Mouse (Mus musculus): ENCODE measurements at regions not wholly inside any gene's neighbourhood (a gene's known extent, or its start where the extent isn't known, plus 50 kb on each side); places are given as distances from the start of the nearest gene placed in this dataset.

DNA sequence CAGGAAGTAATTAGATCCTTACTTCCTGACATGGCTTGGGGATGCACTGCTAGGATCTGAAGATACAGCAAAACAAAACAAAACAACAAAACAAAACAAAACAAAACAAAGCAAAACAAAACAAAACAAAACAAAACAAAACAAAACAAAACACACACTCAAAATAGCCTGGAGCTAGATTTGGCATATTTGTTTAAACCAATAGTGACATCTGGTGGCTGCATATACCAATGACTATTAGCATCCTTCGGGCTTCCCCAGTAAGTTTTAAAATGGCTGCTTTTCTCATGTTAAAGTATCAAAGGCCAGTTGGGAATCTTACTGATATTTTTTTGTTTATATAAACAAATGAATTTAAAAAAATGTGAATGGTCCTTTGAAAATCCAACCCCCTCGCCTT lies 52.9 kb upstream of the Ica1 start:
- DNase-seq: peak; percentile 7

DNA sequence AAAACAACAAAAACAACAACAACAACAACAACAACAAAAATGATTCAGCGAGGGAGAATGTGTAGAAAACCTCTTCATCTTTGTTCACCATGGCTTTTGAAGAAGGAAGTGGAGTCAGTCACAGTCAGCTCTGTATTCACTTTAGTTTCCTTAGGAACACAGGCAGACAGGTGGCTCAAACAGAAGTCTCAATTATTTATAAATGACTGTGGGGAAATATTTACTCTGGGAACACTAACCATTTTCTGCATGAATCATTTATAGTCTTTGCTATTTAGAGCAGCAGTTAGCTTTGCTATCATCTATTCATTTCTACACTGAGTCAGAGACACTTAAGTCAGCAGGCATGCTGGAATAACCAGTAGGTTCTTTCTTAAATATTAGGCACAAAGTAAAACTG lies 54.6 kb upstream of the Ica1 start:
- DNase-seq: no peak

DNA sequence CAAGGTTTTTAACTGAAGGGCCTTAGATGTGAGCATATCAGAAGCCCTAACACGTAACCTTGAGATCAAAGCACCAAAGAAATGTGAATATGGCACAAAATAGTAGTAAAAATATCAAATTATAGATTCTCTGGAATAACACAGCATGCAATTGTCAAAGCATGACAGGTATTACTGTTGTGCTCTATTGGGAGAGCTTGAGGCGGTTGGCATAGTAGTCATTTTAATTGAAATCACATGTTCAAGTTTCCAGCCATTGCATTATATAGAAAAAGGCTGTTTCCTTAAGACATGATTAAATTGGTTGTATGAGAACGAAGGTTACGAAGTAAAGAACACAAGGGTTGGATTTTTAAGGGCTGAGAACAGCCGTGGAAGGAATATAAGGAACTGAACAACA lies 75.4 kb upstream of the Ica1 start:
- no peak for DNase-seq

DNA sequence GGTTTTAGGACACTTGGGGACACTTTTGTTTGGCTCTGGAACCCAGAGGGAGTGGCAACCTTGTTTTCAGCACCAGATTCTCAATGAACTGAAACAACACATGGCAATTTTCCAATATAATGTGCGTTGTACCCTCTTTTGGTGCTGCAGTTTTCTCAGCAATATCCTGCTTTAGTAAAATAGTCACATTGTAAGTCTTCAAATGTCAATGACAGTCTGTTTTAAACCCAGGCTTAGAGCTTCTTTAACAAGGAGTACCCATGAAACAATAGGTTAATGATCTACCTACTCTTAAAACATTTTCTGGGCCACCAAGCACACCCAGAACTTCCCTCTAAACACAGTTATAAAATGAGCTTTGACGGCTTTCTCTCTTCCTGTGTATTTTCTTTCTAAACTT lies 82.3 kb upstream of the Ica1 start:
- DNase-seq: no peak

DNA sequence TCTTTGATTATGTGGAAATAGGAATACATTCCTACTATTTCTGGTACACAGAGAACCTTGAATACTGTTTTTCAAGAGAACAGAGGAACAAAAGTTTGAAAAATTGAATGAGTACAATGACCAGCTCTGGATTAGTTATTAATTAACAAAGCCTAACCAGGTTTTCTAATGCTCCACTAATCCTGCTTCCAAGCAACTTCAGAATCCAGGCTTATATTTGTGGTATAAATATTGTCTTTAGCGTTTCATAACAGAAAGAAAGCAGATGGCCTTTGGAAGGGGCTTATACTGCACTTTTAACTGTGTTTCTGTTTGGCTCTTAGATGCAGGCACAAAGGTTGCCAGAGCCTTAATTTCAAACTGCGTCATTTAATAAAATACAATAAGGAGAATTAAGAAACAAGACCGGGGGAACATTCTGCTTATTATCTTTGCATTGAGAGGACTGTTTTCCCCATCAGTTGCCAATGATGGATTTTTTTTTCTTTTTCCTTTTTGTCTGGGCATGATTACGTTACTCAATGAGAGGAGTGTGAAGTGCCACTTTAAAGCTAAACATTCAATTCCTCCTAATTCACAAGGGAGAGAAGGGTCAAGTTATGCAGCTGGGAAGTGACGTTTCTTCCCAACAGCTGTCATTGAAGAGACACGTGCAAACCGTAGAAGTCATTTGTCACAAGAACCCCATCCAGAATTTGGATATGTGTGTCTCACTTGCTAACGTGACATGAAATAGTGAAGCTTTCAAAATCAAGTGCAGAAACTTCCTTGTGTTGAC lies 84.2 kb upstream of the Nxph1 start:
- no peak for DNase-seq

DNA sequence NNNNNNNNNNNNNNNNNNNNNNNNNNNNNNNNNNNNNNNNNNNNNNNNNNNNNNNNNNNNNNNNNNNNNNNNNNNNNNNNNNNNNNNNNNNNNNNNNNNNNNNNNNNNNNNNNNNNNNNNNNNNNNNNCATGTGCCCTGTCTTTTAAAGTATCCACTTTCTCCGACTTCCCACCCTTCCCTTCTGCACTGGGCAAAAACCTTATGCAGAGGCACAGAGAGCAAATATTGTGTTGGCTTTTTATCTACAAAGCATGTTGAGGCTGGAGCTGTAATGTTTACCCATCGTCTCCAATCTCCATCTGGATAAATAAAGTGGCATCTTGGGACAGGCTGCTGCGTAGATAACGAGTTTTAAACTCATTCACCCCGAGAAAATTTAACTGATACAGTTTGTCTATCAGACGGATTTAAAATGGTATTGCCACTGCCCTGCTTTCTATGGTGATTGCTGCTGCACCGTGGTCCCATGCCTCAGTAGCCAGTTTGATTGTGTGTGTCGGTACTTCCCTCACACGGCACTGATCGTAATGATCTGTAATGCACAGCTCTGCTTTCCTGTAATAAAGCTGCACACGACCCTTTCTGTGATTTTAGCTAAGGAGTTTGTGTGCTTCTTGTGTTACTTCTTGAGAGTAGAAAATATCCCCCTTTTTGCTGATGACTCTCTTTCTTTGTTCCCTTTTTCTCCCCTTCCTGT lies 70.7 kb upstream of the Nxph1 start:
- DNase-seq: no peak

DNA sequence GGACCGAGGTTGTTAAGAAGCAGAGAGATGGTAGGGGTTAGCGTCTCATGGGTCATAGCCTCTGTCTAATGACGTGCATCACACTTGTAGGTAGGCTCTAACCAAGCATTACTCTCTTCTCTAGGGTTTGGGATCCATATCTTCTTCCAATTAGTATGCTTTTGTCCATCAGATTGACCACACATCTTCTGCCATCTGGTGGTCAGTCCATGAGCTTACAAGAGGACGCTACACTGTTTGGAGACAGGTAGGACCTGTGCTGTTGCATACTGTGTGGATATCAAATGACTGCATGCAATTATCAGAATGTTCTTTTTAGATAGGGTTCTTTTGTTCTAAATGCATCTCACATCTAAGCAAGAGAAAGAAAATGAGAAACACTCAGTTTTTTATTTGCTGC lies 54.6 kb upstream of the Nxph1 start:
- no peak for DNase-seq

DNA sequence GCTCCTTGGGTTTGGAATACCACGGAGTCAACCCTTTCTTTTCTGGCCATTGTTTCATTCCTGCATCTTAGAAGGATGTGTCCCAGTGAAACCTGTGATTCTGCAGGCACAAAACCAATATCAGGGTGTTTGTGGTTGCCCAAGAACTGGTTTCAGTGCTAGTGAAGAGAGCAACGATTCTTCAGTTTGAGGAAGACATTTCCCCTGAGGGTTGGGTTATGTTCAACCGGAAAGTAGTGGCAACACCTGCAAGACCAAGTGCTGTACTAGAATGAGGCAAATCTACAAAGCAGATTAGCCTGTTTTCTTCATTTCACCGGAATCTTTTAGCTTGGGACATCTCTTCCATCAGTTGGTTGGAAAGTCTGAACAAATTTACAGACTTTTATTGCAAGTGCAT lies 52.1 kb upstream of the Nxph1 start:
- no peak for DNase-seq

DNA sequence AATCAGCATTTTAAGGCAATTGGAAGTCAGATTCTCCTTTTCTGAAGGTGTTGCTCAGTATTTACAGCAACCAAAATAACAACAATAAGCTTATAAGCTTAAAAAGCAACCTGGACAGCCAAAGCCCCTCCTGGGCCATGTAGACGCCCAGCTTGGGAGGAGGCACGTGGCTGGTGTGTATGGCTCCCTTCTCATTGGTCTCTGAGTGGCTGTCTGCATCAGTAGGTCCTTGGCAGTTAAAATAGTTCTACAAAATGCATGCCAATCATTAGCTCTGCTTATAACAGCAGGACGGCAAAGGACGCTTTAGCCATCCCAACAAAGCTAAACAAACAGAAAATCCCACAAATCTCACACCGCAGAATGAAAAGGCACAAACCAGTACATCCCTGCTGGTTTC lies 51.4 kb upstream of the Nxph1 start:
- DNase-seq: no peak

DNA sequence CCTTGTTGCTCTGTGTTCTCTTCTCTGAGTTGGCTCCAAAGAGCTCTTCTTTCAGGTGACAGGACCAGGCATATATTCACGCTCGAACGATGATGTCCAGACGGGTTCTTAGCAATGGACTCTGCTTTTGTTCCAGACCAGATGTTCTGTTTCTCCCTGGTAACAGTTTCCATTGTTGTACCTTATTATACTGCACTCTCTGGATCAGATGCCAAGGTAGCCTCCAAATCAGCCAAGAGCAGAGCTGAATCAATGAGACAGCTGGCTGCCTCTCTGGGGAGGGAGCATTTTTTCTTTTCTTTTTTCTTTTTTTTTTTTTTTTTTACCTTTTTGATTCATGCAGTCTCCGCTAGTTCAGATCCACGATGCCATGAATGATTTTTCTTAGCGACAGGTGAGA lies 50.9 kb upstream of the Nxph1 start:
- no peak for DNase-seq

DNA sequence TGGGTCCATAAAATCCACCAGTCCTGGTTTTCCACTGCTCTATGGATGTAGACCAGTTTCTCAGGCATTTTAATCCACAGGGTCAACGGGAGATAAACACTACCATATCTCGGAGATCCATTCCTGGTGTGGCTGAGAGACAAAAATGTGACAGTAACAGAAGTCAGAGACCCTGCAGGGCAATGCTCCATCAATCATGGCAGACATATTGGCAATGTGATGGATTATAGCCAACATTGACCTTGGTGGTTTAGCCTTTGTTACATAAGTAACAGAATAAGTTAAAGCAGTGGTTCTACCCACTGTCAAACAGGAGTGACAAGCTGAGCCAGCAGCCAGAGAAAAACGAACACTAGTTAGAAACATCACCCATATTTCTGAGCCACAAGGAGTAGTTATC lies 50.0 kb upstream of the Nxph1 start:
- no peak for DNase-seq
